Mouse (Mus musculus): ENCODE results near the gene Ehbp1. TPM values are rescaled to one million over a fixed set of nuclear protein-coding genes. Genes with fewer than 3 reads are reported as not detected.

Ehbp1 gene
- polyA plus RNA-seq, 1 experiment, result 24.8 TPM

- no peaks in the 10 kb centered on the region for H3K27me3 ChIP-seq (ENCODE audit: control insufficient read depth, insufficient read depth, low read length)
- no peak for TF ChIP-seq POLR2A (IDR thresholded peaks at IDR 0.05; ENCODE audit: borderline replicate concordance, insufficient read depth, low read length)
- TF ChIP-seq CTCF (IDR thresholded peaks at IDR 0.05; ENCODE audit: borderline replicate concordance, insufficient read depth, low read depth, low read length), result no peak
- no peak for DNase-seq
- no peaks in the 10 kb centered on the region for H3K4me1 ChIP-seq (ENCODE audit: control insufficient read depth, insufficient read depth, low read length)
- WGBS, result 86% methylated on average over 10 of the region's 10 CpGs
- no peak overlapping the region for H3K27ac ChIP-seq (ENCODE audit: insufficient read depth, low read length)
- no peak overlapping the region for H3K4me3 ChIP-seq (replicated peaks; ENCODE audit: insufficient read depth, low read depth, low read length)
Measured at GRCm38 (mm10) chr11:22053034-22053668, 288.9 kb downstream of the Ehbp1 start.

DNA sequence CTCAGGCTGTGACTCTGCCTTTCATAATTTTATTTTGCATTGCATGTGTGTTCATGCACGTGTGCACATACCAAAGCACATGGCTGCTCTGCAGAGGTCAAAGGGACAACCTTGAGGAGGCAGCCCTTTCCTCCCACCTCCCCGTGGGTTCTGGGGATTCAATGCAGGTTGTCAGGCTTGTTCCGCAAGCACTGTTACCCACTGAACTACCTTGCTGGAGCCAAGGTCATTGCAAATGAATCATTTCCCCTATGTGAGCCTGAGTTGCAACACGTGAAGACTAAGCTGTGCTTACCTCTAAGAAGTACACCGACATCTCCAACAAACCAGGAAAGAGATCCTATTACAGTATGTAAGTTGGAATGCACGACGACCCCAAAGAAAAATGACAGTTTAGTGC is 291.2 kb downstream of the Ehbp1 start:
- Histone ChIP-seq H3K4me1 (ENCODE audit: control insufficient read depth, insufficient read depth, low read length) (no peaks in the 10 kb centered on the region), H3K4me3 (replicated peaks; ENCODE audit: insufficient read depth, low read depth, low read length) (no peak overlapping the region), H3K27me3 (ENCODE audit: control insufficient read depth, insufficient read depth, low read length) (no peaks in the 10 kb centered on the region), H3K27ac (ENCODE audit: insufficient read depth, low read length) (no peak overlapping the region)
- WGBS, result 89% methylated on average over 7 of the region's 7 CpGs
- DNase-seq, result no peak
- TF ChIP-seq CTCF (IDR thresholded peaks at IDR 0.05; ENCODE audit: borderline replicate concordance, insufficient read depth, low read depth, low read length) (no peak), POLR2A (IDR thresholded peaks at IDR 0.05; ENCODE audit: borderline replicate concordance, insufficient read depth, low read length) (no peak)

- no peak overlapping the region for H3K4me3 ChIP-seq (replicated peaks; ENCODE audit: insufficient read depth, low read depth, low read length)
- no peak for DNase-seq
- H3K4me1 ChIP-seq (ENCODE audit: control insufficient read depth, insufficient read depth, low read length), result no peaks in the 10 kb centered on the region
- no peaks in the 10 kb centered on the region for H3K27me3 ChIP-seq (ENCODE audit: control insufficient read depth, insufficient read depth, low read length)
- WGBS, result 83% methylated on average over 6 of the region's 6 CpGs
- TF ChIP-seq CTCF (IDR thresholded peaks at IDR 0.05; ENCODE audit: borderline replicate concordance, insufficient read depth, low read depth, low read length), result no peak
- TF ChIP-seq POLR2A (IDR thresholded peaks at IDR 0.05; ENCODE audit: borderline replicate concordance, insufficient read depth, low read length), result no peak
- H3K27ac ChIP-seq (ENCODE audit: insufficient read depth, low read length), result no peak overlapping the region
Measured at GRCm38 (mm10) chr11:22039854-22040426, 302.2 kb downstream of the Ehbp1 start.

- Histone ChIP-seq H3K27me3 (ENCODE audit: control insufficient read depth, insufficient read depth, low read length) (no peaks in the 10 kb centered on the region), H3K4me3 (replicated peaks; ENCODE audit: insufficient read depth, low read depth, low read length) (no peak overlapping the region), H3K4me1 (ENCODE audit: control insufficient read depth, insufficient read depth, low read length) (no peaks in the 10 kb centered on the region), H3K27ac (ENCODE audit: insufficient read depth, low read length) (no peak overlapping the region)
- no peak for DNase-seq
- TF ChIP-seq POLR2A (IDR thresholded peaks at IDR 0.05; ENCODE audit: borderline replicate concordance, insufficient read depth, low read length) (no peak), CTCF (IDR thresholded peaks at IDR 0.05; ENCODE audit: borderline replicate concordance, insufficient read depth, low read depth, low read length) (no peak)
- 26% methylated on average over 7 of the region's 7 CpGs for WGBS
Measured at GRCm38 (mm10) chr11:22034564-22035105, 307.5 kb downstream of the Ehbp1 start.

DNA sequence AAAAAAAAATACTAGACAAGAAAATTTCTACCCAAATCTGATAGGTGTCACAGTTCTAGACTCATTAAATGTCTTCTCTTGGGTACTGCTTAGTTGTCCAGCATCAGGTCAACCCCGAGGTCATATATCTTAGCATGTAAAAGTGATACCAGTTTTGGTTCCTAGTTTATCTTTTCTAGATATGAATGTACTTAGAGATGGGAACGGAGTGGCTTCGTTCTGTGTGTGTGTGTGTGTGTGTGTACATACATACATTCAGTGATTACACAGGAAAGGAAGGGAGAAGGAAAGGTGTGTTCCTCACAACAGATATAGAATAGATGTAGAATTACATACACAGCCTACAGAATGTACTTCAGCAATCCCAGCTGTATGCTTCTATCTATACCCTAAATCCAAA is 308.5 kb downstream of the Ehbp1 start:
- TF ChIP-seq POLR2A (IDR thresholded peaks at IDR 0.05; ENCODE audit: borderline replicate concordance, insufficient read depth, low read length), result no peak
- TF ChIP-seq CTCF (IDR thresholded peaks at IDR 0.05; ENCODE audit: borderline replicate concordance, insufficient read depth, low read depth, low read length), result no peak
- H3K4me3 ChIP-seq (replicated peaks; ENCODE audit: insufficient read depth, low read depth, low read length), result no peak overlapping the region
- no peak for DNase-seq
- no peaks in the 10 kb centered on the region for H3K27me3 ChIP-seq (ENCODE audit: control insufficient read depth, insufficient read depth, low read length)
- H3K27ac ChIP-seq (ENCODE audit: insufficient read depth, low read length), result no peak overlapping the region
- 95% methylated on average over 3 of the region's 3 CpGs for WGBS
- H3K4me1 ChIP-seq (ENCODE audit: control insufficient read depth, insufficient read depth, low read length), result no peaks in the 10 kb centered on the region

DNA sequence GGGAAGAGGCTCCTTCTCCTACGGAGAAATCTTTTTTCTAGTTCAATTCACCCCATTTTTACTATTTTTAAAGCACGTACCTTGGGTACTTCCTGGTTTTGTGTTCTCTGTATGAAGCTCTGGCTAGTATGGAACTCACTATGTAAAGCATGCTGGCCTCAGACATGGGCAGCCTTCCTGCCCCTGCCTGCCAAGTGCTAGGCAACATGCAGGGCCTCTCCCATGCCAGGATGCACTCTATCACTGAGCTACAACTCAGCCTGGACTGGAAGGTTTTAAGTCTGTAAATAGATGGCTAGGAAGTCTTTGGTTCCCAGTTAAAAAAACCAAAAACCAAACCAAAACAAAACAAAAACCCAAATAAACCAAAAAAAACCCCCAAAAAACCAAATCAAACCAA is 321.5 kb downstream of the Ehbp1 start:
- no peak for DNase-seq
- no peak overlapping the region for H3K27ac ChIP-seq (ENCODE audit: insufficient read depth, low read length)
- H3K4me1 ChIP-seq (ENCODE audit: control insufficient read depth, insufficient read depth, low read length), result no peaks in the 10 kb centered on the region; the same call in 1 of the 2 replicates
- no peak for TF ChIP-seq CTCF (IDR thresholded peaks at IDR 0.05; ENCODE audit: borderline replicate concordance, insufficient read depth, low read depth, low read length)
- no peak for TF ChIP-seq POLR2A (IDR thresholded peaks at IDR 0.05; ENCODE audit: borderline replicate concordance, insufficient read depth, low read length)
- H3K27me3 ChIP-seq (ENCODE audit: control insufficient read depth, insufficient read depth, low read length), result no peaks in the 10 kb centered on the region
- WGBS, result 20% methylated on average over 2 of the region's 2 CpGs
- no peak overlapping the region for H3K4me3 ChIP-seq (replicated peaks; ENCODE audit: insufficient read depth, low read depth, low read length)

DNA sequence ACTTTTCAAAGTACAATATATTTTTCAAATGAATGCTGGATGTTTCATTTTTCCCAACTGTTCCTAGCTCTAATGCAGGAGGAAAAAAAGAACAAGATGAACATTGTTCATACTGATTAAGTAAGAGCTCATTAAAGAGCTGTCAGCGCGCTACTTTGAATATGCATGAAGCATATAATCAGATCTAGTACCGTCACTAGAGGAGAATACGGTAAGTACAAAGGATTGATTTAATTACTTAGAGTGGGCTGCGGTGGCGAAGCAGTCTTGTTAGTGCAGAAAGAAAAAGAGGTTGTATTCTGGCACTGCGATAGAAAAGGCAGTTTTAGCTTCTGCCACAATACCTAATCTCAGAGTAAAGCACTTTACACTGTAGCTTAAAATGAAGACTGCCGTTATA is 324.6 kb downstream of the Ehbp1 start:
- H3K4me1 ChIP-seq (ENCODE audit: control insufficient read depth, insufficient read depth, low read length), result no peaks in the 10 kb centered on the region; the same call in 1 of the 2 replicates
- WGBS, result 71% methylated on average over 8 of the region's 8 CpGs
- H3K27ac ChIP-seq (ENCODE audit: insufficient read depth, low read length), result no peak overlapping the region
- TF ChIP-seq POLR2A (IDR thresholded peaks at IDR 0.05; ENCODE audit: borderline replicate concordance, insufficient read depth, low read length), result no peak
- TF ChIP-seq CTCF (IDR thresholded peaks at IDR 0.05; ENCODE audit: borderline replicate concordance, insufficient read depth, low read depth, low read length), result no peak
- no peak for DNase-seq
- no peak overlapping the region for H3K4me3 ChIP-seq (replicated peaks; ENCODE audit: insufficient read depth, low read depth, low read length)
- H3K27me3 ChIP-seq (ENCODE audit: control insufficient read depth, insufficient read depth, low read length), result no peaks in the 10 kb centered on the region

DNA sequence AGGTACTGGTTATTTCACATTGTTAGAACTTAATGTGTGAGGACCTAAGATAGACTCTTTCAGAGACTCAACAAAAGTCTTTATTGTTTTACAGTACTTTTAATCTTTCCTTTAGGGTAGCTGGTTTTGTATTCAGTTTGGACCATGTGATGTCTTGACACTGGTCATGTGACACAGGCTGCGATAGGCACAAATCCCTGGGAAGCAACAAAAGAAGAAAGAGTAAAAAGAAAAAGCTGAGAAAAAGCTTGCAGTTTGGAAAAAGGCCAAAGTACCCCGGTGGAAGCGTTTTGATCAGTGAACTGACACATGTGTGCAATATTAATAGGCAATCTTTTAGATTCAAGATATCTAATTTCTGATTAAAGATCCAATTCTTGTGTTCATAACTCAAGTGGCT is 325.8 kb downstream of the Ehbp1 start:
- no peaks in the 10 kb centered on the region; the same call in 1 of the 2 replicates for H3K4me1 ChIP-seq (ENCODE audit: control insufficient read depth, insufficient read depth, low read length)
- H3K27me3 ChIP-seq (ENCODE audit: control insufficient read depth, insufficient read depth, low read length), result no peaks in the 10 kb centered on the region
- no peak overlapping the region for H3K4me3 ChIP-seq (replicated peaks; ENCODE audit: insufficient read depth, low read depth, low read length)
- WGBS, result 31% methylated on average over 3 of the region's 3 CpGs
- no peak for TF ChIP-seq CTCF (IDR thresholded peaks at IDR 0.05; ENCODE audit: borderline replicate concordance, insufficient read depth, low read depth, low read length)
- no peak for TF ChIP-seq POLR2A (IDR thresholded peaks at IDR 0.05; ENCODE audit: borderline replicate concordance, insufficient read depth, low read length)
- DNase-seq, result no peak
- no peak overlapping the region for H3K27ac ChIP-seq (ENCODE audit: insufficient read depth, low read length)
